Mouse (Mus musculus): Measurements from ENCODE around the gene C1qb.

- TF ChIP-seq CTCF (IDR thresholded peaks at IDR 0.05; ENCODE audit: low read depth) (peak; percentile 37), EP300 (IDR thresholded peaks at IDR 0.05; ENCODE audit: low read depth) (no peak)
These were observed 30.9 kb downstream of the C1qb start for GRCm38 (mm10) chr4:136855081-136855480.

Data from liver, postnatal 0 days (tissue).